Mouse (Mus musculus): ENCODE measurements at regions not wholly inside any gene's neighbourhood (a gene's known extent, or its start where the extent isn't known, plus 50 kb on each side); places are given as distances from the start of the nearest gene placed in this dataset.

GRCm38 (mm10) chr8:42144685-42145084 is 727.8 kb upstream of the Frg1 start:
- DNase-seq (ENCODE audit: low spot score in 2 of 2): no peak

- DNase-seq (ENCODE audit: low spot score in 2 of 2): no peak
These were observed 727.3 kb upstream of the Frg1 start for GRCm38 (mm10) chr8:42144220-42144619.

GRCm38 (mm10) chr8:42107582-42107981 is 690.7 kb upstream of the Frg1 start:
- DNase-seq (ENCODE audit: low spot score in 2 of 2): no peak

- no peak for DNase-seq (ENCODE audit: low spot score in 2 of 2)
These were observed 652.4 kb upstream of the Frg1 start for GRCm38 (mm10) chr8:42069314-42069713.

- DNase-seq (ENCODE audit: low spot score in 2 of 2): no peak
These were observed 626.7 kb upstream of the Frg1 start for GRCm38 (mm10) chr8:42043526-42043925.

GRCm38 (mm10) chr8:42039245-42039644 is 622.4 kb upstream of the Frg1 start:
- DNase-seq (ENCODE audit: low spot score in 2 of 2): no peak

GRCm38 (mm10) chr8:42026934-42027333 is 610.1 kb upstream of the Frg1 start:
- no peak for DNase-seq (ENCODE audit: low spot score in 2 of 2)

- no peak for DNase-seq (ENCODE audit: low spot score in 2 of 2)
These were observed 600.9 kb upstream of the Frg1 start for GRCm38 (mm10) chr8:42017786-42018185.

GRCm38 (mm10) chr8:42003170-42003569 is 586.3 kb upstream of the Frg1 start:
- DNase-seq (ENCODE audit: low spot score in 2 of 2): no peak

GRCm38 (mm10) chr8:41989040-41989501 is 572.2 kb upstream of the Frg1 start:
- no peak for DNase-seq (ENCODE audit: low spot score in 2 of 2)

- DNase-seq (ENCODE audit: low spot score in 2 of 2): no peak
These were observed 571.3 kb upstream of the Frg1 start for GRCm38 (mm10) chr8:41988216-41988615.

- no peak for DNase-seq (ENCODE audit: low spot score in 2 of 2)
These were observed 570.5 kb upstream of the Frg1 start for GRCm38 (mm10) chr8:41987417-41987816.

GRCm38 (mm10) chr8:41972416-41972815 is 555.5 kb upstream of the Frg1 start:
- DNase-seq (ENCODE audit: low spot score in 2 of 2): no peak

GRCm38 (mm10) chr8:41970536-41970935 is 553.7 kb upstream of the Frg1 start:
- DNase-seq (ENCODE audit: low spot score in 2 of 2): no peak

GRCm38 (mm10) chr8:41969408-41969807 is 552.5 kb upstream of the Frg1 start:
- DNase-seq (ENCODE audit: low spot score in 2 of 2): no peak

- no peak for DNase-seq (ENCODE audit: low spot score in 2 of 2)
These were observed 547.2 kb upstream of the Frg1 start for GRCm38 (mm10) chr8:41964088-41964487.

- DNase-seq (ENCODE audit: low spot score in 2 of 2): no peak
These were observed 540.0 kb upstream of the Frg1 start for GRCm38 (mm10) chr8:41956878-41957277.

- DNase-seq (ENCODE audit: low spot score in 2 of 2): no peak
These were observed 533.9 kb upstream of the Frg1 start for GRCm38 (mm10) chr8:41950736-41951135.

- no peak for DNase-seq (ENCODE audit: low spot score in 2 of 2)
These were observed 522.4 kb upstream of the Frg1 start for GRCm38 (mm10) chr8:41939298-41939697.

- DNase-seq (ENCODE audit: low spot score in 2 of 2): no peak
These were observed 504.2 kb upstream of the Frg1 start for GRCm38 (mm10) chr8:41921106-41921505.

GRCm38 (mm10) chr8:41920536-41920935 is 503.7 kb upstream of the Frg1 start:
- DNase-seq (ENCODE audit: low spot score in 2 of 2): no peak

GRCm38 (mm10) chr8:41878029-41878748 is 461.3 kb upstream of the Frg1 start:
- no peak for DNase-seq (ENCODE audit: low spot score in 2 of 2)

- no peak for DNase-seq (ENCODE audit: low spot score in 2 of 2)
These were observed 452.9 kb upstream of the Frg1 start for GRCm38 (mm10) chr8:41869681-41870356.
